Mouse (Mus musculus) embryonic facial prominence, embryonic 15.5 days (tissue): ENCODE measurements around the gene Polh. TPM values are rescaled to one million over a fixed set of nuclear protein-coding genes. Genes with fewer than 3 reads are reported as not detected.
A peak's percentile ranks its signal among the peaks of the same experiment; 100 is the strongest.

Experiments
- ATAC-seq: fragments of 200-750 bp; cut with Nextera tagmentation; 2 replicates; pipeline ENCODE4 v1.8.0; 2017; ENCODE audit warnings: low read depth, moderate TSS enrichment; ENCODE audit not compliant: insufficient number of reproducible peaks, low FRiP score, low TSS enrichment
- H3K27ac ChIP-seq: fragments of 300-500 bp; sonication (generic); replicated peaks from 2 replicates; pipeline ENCODE4 v1.5.1; 2015; ENCODE audit warnings: mild to moderate bottlenecking, inconsistent platforms
- H3K27me3 ChIP-seq: fragments of 300-500 bp; sonication (generic); 2 replicates; pipeline ENCODE4 v1.6.1; 2015; ENCODE audit warnings: inconsistent platforms
- H3K36me3 ChIP-seq: fragments of 300-500 bp; sonication (generic); 2 replicates; pipeline ENCODE4 v1.6.1; 2015; ENCODE audit warnings: mild to moderate bottlenecking, inconsistent platforms
- H3K4me1 ChIP-seq: fragments of 300-500 bp; sonication (generic); 2 replicates; pipeline ENCODE4 v1.6.1; 2015; ENCODE audit warnings: inconsistent platforms
- H3K4me2 ChIP-seq: fragments of 300-500 bp; sonication (generic); replicated peaks from 2 replicates; pipeline ENCODE4 v1.6.1; 2015; ENCODE audit warnings: mild to moderate bottlenecking, inconsistent platforms
- H3K4me3 ChIP-seq: fragments of 300-500 bp; sonication (generic); replicated peaks from 2 replicates; pipeline ENCODE4 v1.5.1; 2015; ENCODE audit warnings: mild to moderate bottlenecking, inconsistent platforms
- H3K9ac ChIP-seq: fragments of 300-500 bp; sonication (generic); 2 replicates; pipeline ENCODE4 v1.6.1; 2015; ENCODE audit warnings: inconsistent platforms
- H3K9me3 ChIP-seq: fragments of 300-500 bp; sonication (generic); replicated peaks from 2 replicates; pipeline ENCODE4 v1.6.1; 2016; ENCODE audit warnings: inconsistent platforms
- WGBS: fragments of 180-500 bp; shearing (Covaris S2); methylation state at CpG from one replicate; pipeline ENCODE4 v1.1.7; 2015; 5-methylcytosine and 5-hydroxymethylcytosine counted together
- polyA plus RNA-seq: library from polyadenylated mRNA; unstranded; fragments of >200 nt; fragmentation: Nextera tagmentation; extraction: Ambion mirVana; gene quantifications from 2 replicates; pipeline ENCODE4 v1.2.1, GENCODE M21; 2015

Polh gene
- polyA plus RNA-seq, 1 experiment from 2014 or later: 20.2 TPM

DNA sequence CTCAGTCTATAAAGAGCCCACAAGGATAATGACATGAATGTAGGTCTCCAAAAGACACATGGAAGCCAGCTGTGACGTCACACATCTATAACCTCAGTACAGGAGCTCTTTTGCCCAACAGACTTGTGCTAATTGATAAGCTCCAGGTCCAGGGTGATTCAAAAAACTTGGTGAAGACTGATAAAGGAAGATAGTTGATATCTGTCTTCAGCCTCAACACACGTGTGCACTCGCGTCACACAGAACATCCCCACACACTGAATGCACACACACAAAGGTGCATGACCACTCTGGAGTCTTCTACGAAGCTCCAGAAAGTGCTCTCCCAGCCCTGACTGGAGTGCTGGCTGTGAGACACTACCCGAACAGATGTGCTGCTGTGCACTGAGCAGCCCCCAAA is 34.6 kb upstream of the Polh start:
- H3K4me3 ChIP-seq: no peak overlapping the region
- ATAC-seq: no peak
- H3K27ac ChIP-seq: no peak overlapping the region
- H3K9me3 ChIP-seq: no peaks in the 10 kb centered on the region
- H3K36me3 ChIP-seq: peaks cover 88% of the 10 kb centered on the region
- H3K27me3 ChIP-seq: no peaks in the 10 kb centered on the region
- no peak overlapping the region for H3K4me2 ChIP-seq
- H3K4me1 ChIP-seq: no peaks in the 10 kb centered on the region
- no peak overlapping the region for H3K9ac ChIP-seq
- 87% methylated on average over 6 of the region's 6 CpGs for whole genome bisulfite sequencing

DNA sequence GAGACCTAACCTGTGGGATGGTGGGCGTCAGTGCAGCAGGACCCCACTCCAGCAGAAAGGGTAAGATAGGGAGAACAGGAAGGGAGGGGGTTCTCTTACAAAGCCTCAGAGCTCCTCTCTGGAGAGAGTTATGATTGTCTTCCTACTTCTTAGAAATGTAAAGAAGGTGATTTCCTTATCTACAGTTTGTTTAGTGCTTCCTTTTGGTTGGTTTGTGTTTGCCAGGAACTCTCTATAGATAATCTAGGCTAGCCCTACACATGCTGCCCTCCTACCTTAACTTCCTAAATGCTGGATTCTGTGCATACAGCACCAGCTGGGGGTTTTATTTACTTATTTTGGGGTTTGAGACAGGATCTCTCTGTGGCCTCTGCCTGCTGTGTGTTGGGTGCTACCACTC is 33.6 kb upstream of the Polh start:
- H3K4me2 ChIP-seq: no peak overlapping the region
- ATAC-seq: no peak
- peaks cover 84% of the 10 kb centered on the region for H3K36me3 ChIP-seq
- no peak overlapping the region for H3K4me3 ChIP-seq
- no peaks in the 10 kb centered on the region for H3K4me1 ChIP-seq
- 95% methylated on average over 1 of the region's 1 CpGs for WGBS
- no peaks in the 10 kb centered on the region for H3K27me3 ChIP-seq
- no peaks in the 10 kb centered on the region for H3K9me3 ChIP-seq
- H3K27ac ChIP-seq: no peak overlapping the region
- H3K9ac ChIP-seq: no peak overlapping the region

GRCm38 (mm10) chr17:46227576-46227975 is 25.1 kb upstream of the Polh start:
- WGBS: 46% methylated on average over 7 of the region's 7 CpGs
- ATAC-seq: no peak

GRCm38 (mm10) chr17:46221601-46222000 is 19.2 kb upstream of the Polh start:
- Histone ChIP-seq H3K36me3 (peaks cover 99% of the 10 kb centered on the region), H3K27me3 (no peaks in the 10 kb centered on the region), H3K27ac (no peak overlapping the region), H3K9ac (no peak overlapping the region), H3K4me3 (no peak overlapping the region), H3K4me1 (no peaks in the 10 kb centered on the region), H3K4me2 (no peak overlapping the region), H3K9me3 (no peaks in the 10 kb centered on the region)
- WGBS: 78% methylated on average over 3 of the region's 3 CpGs
- no peak for ATAC-seq

More at GRCm38 (mm10) chr17:46227576-46227975, 25.1 kb upstream of the Polh start:
- Histone ChIP-seq H3K9ac (no peak overlapping the region), H3K4me1 (no peaks in the 10 kb centered on the region), H3K4me2 (no peak overlapping the region), H3K27me3 (no peaks in the 10 kb centered on the region), H3K9me3 (no peaks in the 10 kb centered on the region), H3K27ac (no peak overlapping the region), H3K4me3 (no peak overlapping the region), H3K36me3 (peaks cover 94% of the 10 kb centered on the region)

DNA sequence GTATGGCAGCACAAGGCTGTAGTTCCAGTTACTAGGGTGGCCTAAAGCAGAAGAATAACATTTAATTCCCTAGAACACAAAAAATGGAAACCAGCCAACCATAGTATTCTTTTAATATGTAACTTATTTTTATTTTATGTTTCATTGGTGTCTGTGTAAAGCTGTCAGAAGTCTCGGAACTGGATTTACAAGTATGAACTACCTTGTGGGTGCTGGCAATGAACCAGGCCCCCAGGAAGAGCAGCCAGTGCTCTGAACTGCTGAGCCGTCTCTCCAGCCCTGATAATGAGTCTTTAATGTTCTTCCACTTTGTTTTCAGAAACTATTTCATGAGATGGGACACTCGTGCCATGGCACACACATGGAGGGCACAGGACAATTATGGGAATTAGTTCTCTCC is 8.1 kb upstream of the Polh start:
- ATAC-seq: no peak
- no peaks in the 10 kb centered on the region for H3K4me1 ChIP-seq
- H3K9me3 ChIP-seq: no peaks in the 10 kb centered on the region
- H3K27ac ChIP-seq: no peak overlapping the region
- H3K36me3 ChIP-seq: peaks cover 87% of the 10 kb centered on the region
- no peak overlapping the region for H3K9ac ChIP-seq
- no peaks in the 10 kb centered on the region for H3K27me3 ChIP-seq
- no peak overlapping the region for H3K4me2 ChIP-seq
- no peak overlapping the region for H3K4me3 ChIP-seq
- 79% methylated on average over 3 of the region's 3 CpGs for WGBS

GRCm38 (mm10) chr17:46206676-46207075 is 4.2 kb upstream of the Polh start:
- no peak overlapping the region for H3K27ac ChIP-seq
- no peaks in the 10 kb centered on the region for H3K27me3 ChIP-seq
- ATAC-seq: no peak
- H3K9me3 ChIP-seq: no peaks in the 10 kb centered on the region
- no peak overlapping the region for H3K9ac ChIP-seq
- peaks cover 15% of the 10 kb centered on the region for H3K4me1 ChIP-seq
- no peak overlapping the region for H3K4me3 ChIP-seq
- peaks cover 63% of the 10 kb centered on the region for H3K36me3 ChIP-seq
- no peak overlapping the region for H3K4me2 ChIP-seq

GRCm38 (mm10) chr17:46203078-46203477 is 633 bp upstream of the Polh start:
- under 1% methylated on average over 20 of the region's 20 CpGs for WGBS
- Histone ChIP-seq H3K36me3 (peaks cover 47% of the 10 kb centered on the region), H3K9me3 (no peaks in the 10 kb centered on the region), H3K27ac (peak overlapping the region; percentile 84), H3K4me2 (peak overlapping the region; percentile 76), H3K4me1 (peaks cover 25% of the 10 kb centered on the region), H3K27me3 (no peaks in the 10 kb centered on the region), H3K9ac (peak overlapping the region; percentile 71), H3K4me3 (peak overlapping the region; percentile 99)
- ATAC-seq: peak; percentile 13; the same call in 1 of the 2 replicates

DNA sequence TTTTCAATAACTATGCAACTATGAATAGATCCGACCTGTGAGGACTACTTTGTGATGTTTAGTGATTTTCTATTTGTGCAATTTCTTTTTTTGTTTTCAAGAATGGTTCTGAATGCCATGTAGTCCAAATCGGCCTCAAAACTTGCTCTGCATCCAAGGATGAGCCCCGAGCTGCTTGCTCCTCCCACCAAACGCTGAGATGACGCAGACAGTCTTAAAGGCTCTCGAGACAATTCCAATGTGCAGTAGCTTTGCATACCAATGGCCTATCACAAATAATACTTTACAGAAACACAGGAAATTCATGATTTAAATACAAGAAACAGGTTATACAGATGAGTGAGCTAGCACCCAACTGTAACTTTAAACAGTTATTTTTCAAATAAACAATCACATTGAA is 1.3 kb downstream of the Polh start:
- Histone ChIP-seq H3K4me2 (peak overlapping the region; percentile 76), H3K4me3 (peak overlapping the region; percentile 99), H3K36me3 (peaks cover 47% of the 10 kb centered on the region), H3K9ac (no peak overlapping the region), H3K4me1 (peaks cover 25% of the 10 kb centered on the region), H3K9me3 (no peaks in the 10 kb centered on the region), H3K27ac (no peak overlapping the region), H3K27me3 (no peaks in the 10 kb centered on the region)
- 53% methylated on average over 6 of the region's 6 CpGs for WGBS
- no peak for ATAC-seq

GRCm38 (mm10) chr17:46188829-46189228 is 13.6 kb downstream of the Polh start:
- Histone ChIP-seq H3K4me1 (no peaks in the 10 kb centered on the region), H3K9ac (no peak overlapping the region), H3K36me3 (peaks cover 81% of the 10 kb centered on the region), H3K27ac (no peak overlapping the region), H3K9me3 (no peaks in the 10 kb centered on the region), H3K4me3 (no peak overlapping the region), H3K27me3 (no peaks in the 10 kb centered on the region), H3K4me2 (no peak overlapping the region)
- no peak for ATAC-seq
- WGBS: 95% methylated on average over 2 of the region's 2 CpGs

GRCm38 (mm10) chr17:46182273-46182672 is 20.2 kb downstream of the Polh start:
- Histone ChIP-seq H3K27me3 (no peaks in the 10 kb centered on the region), H3K4me1 (no peaks in the 10 kb centered on the region), H3K36me3 (peaks cover 94% of the 10 kb centered on the region), H3K4me2 (no peak overlapping the region), H3K9me3 (no peaks in the 10 kb centered on the region), H3K4me3 (no peak overlapping the region), H3K27ac (no peak overlapping the region), H3K9ac (no peak overlapping the region)
- 86% methylated on average over 4 of the region's 4 CpGs for WGBS
- no peak for ATAC-seq

DNA sequence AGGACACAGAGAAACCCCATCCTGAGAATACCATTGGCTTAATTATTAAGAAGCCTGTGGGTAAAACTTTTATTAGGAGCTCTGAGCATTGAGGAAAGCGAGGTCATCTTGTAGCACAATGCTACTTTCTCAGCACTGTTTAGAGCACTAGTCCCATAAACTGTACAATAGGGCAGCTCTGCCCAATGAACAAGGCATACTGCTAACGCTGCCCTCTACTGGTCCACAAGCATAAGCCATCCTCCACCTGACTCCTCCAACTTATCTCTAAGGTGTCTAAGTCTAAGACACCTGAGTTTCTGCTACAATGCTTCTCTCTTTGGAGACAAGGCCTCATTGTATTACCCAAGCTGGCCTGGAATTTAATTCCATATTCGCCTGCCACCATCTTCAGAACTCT is 31.9 kb downstream of the Polh start:
- Histone ChIP-seq H3K9me3 (no peaks in the 10 kb centered on the region), H3K4me1 (peaks cover 6% of the 10 kb centered on the region; the same call in 1 of the 2 replicates), H3K4me2 (no peak overlapping the region), H3K36me3 (peaks cover 83% of the 10 kb centered on the region), H3K4me3 (no peak overlapping the region), H3K9ac (no peak overlapping the region), H3K27ac (no peak overlapping the region), H3K27me3 (no peaks in the 10 kb centered on the region)
- 73% methylated on average over 3 of the region's 3 CpGs for WGBS
- ATAC-seq: no peak

- H3K9ac ChIP-seq: no peak overlapping the region
- H3K27me3 ChIP-seq: no peaks in the 10 kb centered on the region
- no peak overlapping the region for H3K27ac ChIP-seq
- no peak for ATAC-seq
- H3K4me2 ChIP-seq: no peak overlapping the region
- 80% methylated on average over 5 of the region's 5 CpGs for WGBS
- H3K36me3 ChIP-seq: peaks cover 92% of the 10 kb centered on the region
- no peak overlapping the region for H3K4me3 ChIP-seq
- H3K9me3 ChIP-seq: no peaks in the 10 kb centered on the region
- peaks cover 6% of the 10 kb centered on the region; the same call in 1 of the 2 replicates for H3K4me1 ChIP-seq
These were observed 33.7 kb downstream of the Polh start for GRCm38 (mm10) chr17:46168768-46169167.
